Mouse (Mus musculus) small intestine, adult 2 months (tissue): ENCODE measurements around the gene Oas2.

Experiments used
- CTCF ChIP-seq: fragments of 200-500 bp; IDR thresholded peaks from 2 replicates; pipeline ENCODE4 v1.5.1; 2012; ENCODE audit warnings: low read depth, mild to moderate bottlenecking, control low read depth, inconsistent platforms, low read length, moderate library complexity, mixed read lengths; ENCODE audit not compliant: insufficient replicate concordance, insufficient read length; ENCODE audit errors: extremely low read depth
- POLR2A ChIP-seq: fragments of 200-500 bp; IDR thresholded peaks from 2 replicates; pipeline ENCODE4 v1.6.1; 2012; ENCODE audit warnings: low read depth, mild to moderate bottlenecking, control low read depth, inconsistent platforms, low read length, moderate library complexity

DNA sequence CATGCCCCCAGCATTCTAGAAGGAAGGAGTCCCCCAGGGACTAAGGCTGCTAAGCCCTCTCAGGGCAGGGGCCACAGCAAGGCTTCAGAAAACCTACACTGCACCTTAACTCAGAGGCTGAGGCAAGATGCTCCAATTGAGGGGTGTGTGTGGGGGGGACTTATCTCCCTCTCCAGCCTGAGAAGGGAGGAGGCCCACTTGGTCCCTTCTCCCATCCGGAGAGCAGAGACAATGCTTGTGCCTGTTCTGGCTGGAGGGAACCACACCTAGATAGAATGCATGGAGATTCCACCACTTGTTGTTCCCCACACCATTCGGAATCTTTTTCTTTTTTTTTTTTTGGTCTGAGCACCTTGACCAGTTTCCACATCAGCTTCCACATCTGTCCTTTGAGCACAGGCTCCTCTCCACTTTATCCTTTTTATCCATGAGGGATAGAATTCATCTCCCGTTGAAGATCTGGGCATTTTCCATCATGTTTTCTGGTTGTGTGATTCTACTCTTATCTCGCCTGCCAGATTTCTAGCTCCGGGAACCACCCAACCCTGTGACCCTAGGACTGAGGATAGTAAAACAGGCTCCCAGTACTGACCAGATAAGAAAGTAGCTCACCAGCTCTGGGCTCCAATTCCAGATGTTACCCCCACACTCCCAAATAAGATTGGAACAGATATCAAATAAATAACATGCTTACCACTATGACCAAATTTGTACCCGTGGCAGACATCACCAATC is 62.7 kb downstream of the Oas2 start:
- TF ChIP-seq POLR2A (no peak), CTCF (no peak)
